Mouse (Mus musculus) erythroblast, adult 5-6 weeks (primary cell): ENCODE data around the gene Lcn5. TPM values are rescaled to one million over a fixed set of nuclear protein-coding genes. Genes with fewer than 3 reads are reported as not detected.

Source experiments
- ATAC-seq: replicated peaks from 2 replicates; pipeline ENCODE4 v1.8.0; 2016; ENCODE audit warnings: moderate number of reproducible peaks, mild to moderate bottlenecking, moderate TSS enrichment, inconsistent platforms; ENCODE audit not compliant: poor library complexity, low FRiP score, severe bottlenecking
- total RNA-seq, 2 experiments: library from RNA; stranded (forward) in 1 of 2; stranded (reverse) in 1 of 2; fragments of 150-400 nt in 1 of 2; fragments of 200-764, 138-1000 nt in 1 of 2; gene quantifications; 2 replicates each; pipeline versions ENCODE4 v1.2.3 to v1.2.4; 2015 to 2017; ENCODE audit warnings: low replicate concordance in 2 of 2

Gene Lcn5
- total RNA-seq (2015; ENCODE audit: low replicate concordance) (not detected in 2 replicates), total RNA-seq (2017; ENCODE audit: low replicate concordance) (not detected in 2 replicates)

DNA sequence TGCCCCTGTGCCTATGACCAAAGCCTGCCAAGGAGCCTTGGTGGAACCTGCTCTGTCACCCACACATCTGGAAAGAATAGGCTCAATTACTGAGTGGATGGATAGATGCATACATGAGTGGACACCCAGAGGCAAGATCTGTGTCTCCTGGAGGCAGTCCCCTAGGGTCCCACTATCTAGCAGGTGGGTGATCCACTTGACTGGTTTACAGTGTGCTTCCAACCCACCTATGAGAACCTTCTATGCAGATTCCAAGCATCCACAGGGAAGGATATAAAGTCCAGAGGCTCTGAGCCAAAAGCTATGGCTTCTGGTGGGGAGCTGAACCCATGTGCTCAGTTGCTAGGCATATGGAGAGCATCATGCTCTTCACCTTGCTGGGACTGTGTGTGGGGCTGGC, at the start of gene Lcn5:
Gene Lcn5, plus strand, starts transcription at position 301 of the 400 bp plus-strand sequence.
- no peak for ATAC-seq

DNA sequence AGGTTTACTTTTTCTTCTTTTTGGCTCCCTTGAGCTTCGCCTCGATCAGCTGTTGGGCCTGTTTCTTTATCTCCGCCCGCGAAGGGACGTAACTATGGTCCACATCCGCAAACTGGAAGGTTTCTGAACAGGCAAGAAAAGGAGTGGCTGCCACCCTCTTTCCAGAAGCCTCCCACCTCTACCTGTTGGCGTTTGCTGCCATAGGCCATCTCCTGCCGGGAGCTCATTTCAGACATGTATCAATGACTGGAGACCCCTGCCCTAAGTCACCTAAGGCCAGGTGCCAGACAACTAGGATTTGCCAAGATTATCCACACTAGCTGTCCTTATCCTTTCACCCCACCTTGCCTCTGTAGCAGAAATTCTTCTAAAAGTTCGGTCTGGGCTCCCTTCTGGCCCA, 49.1 kb upstream of the Lcn5 start:
- ATAC-seq = peak; percentile 40

DNA sequence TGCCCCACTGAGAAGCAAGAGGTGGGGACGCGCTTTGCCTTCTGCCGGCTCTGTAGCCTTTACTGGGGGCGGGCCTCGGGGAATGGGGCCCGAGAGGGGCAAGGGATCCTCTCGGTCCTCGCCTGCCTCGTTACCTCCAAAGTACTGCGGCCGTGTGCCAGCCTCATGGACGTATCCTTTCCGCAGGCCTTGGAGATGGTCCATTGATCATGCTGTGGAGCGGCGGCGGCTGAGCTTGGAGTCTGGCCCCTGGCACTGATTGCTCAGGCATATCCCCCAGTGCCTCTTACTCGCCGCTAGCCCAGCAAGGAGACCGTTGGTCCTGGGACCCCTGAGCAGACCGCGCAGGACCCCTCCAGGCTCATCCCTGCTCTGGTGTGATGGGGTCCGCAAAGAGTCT, 41.4 kb upstream of the Lcn5 start:
- ATAC-seq = no peak

DNA sequence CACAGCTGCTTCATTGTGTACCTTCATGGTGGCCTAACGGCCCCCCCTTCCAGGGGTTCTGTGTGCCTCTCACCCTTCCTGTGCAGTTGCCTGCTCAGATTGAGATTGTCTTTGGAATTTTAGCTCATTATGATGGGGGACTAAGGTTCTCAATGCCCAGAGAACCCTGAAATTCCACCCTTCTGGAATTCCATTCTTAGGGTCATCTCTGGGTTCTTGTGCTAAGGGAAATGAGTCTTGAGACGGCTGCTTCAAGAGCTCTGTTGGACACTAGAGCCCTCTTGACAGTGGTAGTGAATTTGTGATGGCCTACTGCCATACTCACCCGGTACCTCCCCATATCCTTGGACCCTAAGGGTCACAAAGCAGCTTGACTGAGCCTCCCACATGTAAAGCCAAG, 40.2 kb upstream of the Lcn5 start, which contains the start of gene Ccdc183:
Gene Ccdc183, minus strand, starts transcription at position 101 of the 400 bp plus-strand sequence.
- no peak for ATAC-seq

DNA sequence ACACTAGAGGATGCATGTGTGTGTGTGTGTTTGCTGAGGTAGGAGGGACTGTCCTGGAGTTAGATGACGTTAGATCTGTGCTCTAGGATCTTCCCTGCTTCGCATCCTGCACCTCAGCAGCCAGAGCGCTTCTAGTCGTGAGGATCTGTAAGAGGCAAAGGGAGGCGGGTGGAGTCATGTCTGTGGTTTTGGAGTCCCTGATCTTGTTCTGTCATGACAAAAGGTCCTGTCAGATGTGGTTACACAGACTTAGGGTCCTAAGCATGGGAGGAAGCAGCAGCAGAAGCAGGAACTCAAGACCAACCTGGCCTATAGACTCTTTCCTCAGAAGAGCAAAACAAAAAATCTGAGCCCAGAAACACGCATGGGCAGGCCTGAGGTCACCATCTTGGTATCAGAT, 37.4 kb upstream of the Lcn5 start:
- ATAC-seq = no peak

DNA sequence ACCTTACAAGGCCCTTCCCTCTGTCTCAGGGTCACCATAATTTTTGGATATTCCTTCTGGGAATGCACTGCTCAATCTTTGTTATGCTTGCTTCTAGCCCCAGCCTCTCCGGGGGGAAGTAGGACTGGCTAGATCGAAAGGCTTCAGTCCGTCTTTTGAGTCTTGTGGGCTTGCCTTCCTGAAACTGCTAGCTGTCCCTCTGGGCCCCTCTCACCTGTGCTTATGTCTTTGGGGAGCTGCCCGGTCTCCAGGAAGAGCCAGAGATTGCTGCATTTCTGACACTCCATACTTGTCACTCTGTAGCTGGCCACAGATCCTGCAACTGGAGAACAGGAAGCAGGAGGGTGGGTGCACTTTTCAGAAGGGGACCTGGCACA, 36.9 kb upstream of the Lcn5 start:
- ATAC-seq = no peak

DNA sequence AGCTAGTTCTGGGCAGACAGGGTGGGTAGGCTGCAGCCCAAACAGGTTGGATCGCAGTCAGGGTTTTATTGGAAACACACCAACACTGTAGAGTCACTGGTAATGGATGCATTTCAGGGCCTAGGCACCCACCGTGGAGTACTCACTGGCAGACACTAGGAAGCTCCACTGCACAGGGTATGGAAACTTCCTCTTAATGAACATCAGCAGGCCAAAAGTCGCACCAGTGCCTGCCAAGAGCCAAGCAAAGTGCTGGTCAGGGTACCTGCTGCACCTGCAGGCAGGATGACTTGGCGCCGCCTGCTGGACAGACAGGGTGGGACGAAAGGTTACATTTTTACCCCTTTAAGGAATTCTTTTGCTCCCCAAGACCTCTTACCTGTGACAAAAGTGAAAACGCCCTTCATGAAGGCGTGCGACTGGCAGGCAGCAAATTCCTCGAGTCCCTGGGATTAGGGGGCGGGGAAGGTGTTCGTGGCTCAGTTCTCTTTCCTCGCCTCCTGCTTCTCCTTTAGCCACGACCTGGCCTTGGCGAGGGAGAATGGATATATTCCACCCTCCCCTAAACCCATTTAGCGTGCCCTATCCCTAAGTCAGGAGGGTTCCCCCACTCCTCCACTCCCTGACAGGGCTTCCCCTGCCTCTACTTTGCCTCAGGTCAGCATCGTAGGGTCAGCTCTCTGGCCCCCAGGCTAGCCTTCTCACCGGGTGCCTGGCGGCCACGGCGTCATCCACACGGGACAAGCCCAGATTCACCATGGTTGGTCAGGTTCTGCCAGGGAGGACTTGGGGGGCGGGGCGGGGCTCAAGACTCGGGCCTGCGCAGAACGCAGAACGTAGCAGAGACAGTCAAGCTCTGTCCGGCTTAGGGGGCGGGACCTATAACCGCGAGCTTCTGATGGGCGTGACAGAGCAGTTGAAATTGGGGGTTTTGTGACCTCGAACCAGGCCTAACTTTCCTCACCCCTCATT, 36.2 kb upstream of the Lcn5 start, which contains the start of gene Tmem141:
Gene Tmem141, minus strand, starts transcription at position 777 of the 972 bp plus-strand sequence.
- ATAC-seq = peak; percentile 38; the same call in 1 of the 2 replicates

DNA sequence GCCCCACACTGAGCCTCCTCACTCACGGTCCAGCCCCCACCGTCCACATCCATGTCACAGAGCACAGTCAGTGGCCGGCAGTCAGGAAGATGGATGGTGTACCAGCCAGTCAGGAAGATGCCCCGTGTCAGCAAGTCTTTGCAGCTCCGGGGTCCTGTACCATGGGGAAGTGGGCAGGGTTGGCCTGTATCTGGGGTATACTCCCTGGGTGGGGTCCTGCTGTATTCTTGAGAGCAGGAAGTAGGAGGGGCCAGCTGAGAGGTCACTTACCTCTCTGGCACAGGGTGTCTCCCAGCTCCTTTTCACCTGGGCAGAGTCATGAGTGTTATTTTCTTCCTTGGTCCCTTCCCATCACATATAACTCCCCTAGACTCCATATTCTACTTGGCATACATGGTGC, 31.8 kb upstream of the Lcn5 start:
- ATAC-seq = no peak

DNA sequence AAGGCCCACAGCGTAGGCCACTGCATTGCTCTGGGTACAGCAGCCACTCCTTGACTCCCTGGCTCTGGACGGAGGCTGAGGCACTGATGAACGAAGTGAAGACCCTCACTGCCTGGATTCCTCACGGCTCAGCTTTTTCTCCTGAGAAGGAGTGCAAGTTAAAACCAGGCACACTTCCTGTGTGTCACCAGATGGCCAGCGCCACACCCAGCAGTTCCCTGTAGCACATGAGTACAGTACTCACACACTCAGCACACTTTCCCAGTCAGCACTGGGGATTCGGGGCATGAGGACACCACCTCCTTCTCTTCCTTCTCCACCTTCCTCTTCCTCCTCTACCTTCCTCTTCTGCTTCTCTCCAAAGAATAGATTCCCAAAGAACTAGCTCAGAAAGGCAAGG, 29.9 kb upstream of the Lcn5 start, which contains the start of gene Fcna:
Gene Fcna, minus strand, starts transcription at position 220 of the 400 bp plus-strand sequence.
- ATAC-seq = no peak

DNA sequence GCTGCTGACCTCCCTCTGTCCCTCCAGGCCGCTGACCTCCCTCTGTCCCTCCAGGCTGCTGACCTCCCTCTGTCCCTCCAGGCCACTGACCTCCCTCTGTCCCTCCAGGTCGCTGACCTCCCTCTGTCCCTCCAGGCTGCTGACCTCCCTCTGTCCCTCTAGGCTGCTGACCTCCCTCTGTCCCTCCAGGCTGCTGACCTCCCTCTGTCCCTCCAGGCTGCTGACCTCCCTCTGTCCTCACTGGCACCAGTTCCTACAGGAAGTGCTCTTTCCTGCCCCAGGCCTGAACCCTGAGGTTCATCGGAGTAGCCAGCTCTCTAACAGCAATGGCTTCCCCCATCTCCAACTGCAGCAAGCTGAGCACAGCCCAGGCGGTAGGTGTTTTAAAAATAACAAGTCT, 29.0 kb upstream of the Lcn5 start:
- ATAC-seq = no peak

DNA sequence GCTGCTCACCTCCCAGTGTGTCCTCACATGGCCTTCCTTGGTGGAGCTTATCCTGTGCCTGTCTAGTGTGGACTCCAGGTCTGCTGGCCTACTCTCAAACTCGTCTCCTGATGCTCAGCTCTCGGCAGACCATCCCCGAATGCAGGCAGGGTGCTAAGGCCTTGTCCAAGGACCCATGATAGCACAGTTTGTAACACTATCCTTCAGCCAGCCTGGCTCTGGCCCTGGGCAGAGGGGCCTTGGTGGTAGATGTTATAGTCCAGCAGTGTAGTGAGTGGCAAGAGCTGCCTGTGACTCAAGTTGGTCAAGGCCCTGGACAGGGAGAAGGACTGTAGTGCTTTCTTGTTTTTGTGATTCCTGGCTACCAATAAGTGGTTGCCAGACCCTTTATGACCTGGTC, 24.1 kb upstream of the Lcn5 start:
- ATAC-seq = no peak

DNA sequence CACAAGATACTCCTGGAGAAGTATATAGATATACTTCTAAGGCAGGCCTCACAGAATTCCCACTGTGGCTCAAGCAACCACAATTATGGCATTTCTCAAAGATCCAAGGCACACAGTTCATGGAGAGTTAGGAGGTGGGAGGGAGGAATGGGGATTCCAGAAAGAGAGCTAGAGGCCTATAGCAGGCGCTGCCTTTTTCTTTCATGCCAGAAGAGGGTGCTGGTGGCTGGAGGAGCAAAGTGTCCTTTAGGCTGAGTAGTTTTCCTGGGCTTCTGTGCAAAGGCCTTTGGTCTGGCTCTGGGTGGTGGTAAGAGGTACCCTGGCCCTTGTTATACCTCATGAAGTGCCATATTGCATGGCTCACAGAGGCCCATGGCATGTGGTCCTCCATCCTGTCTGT, 23.7 kb upstream of the Lcn5 start:
- no peak for ATAC-seq

DNA sequence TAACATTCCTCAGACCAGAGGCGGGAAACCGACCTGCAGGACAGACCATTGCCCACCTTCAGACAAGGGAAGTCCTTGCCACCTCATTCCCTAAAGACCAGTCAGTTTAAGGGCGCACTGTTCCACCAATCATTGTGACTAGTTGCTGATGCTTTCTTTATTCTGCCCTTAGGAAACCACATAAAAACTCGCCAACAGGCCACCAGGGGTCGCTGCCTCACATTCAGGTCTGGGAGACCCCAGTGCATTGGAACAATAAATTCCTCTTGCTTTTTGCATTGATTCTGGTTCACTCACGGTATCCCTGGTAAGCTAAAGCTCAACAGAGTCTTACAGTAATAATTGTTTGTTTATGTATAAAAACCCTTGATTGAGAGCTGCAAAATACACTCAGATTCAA, 17.9 kb upstream of the Lcn5 start:
- no peak for ATAC-seq

DNA sequence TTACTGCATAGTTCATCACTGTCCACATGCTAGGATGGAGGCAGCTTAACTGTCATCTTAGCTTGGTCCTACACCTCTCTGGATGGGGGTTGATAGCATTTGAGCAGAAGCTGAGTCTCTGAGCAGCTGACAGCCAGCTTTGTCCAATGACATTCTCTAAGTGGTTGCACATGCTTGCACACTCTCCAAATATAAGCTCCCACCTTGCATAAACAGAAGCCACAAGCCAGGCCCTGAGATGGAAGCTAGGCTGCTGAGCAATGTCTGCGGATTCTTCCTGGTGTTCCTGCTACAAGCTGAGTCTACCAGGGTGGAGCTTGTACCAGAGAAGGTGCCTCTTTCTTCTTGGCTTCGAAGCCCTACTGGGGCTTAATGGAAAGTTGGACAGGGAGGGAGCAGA, 4.8 kb upstream of the Lcn5 start, which contains the start of gene Lcn8:
Gene Lcn8, plus strand, starts transcription at position 219 of the 400 bp plus-strand sequence.
- ATAC-seq = no peak

DNA sequence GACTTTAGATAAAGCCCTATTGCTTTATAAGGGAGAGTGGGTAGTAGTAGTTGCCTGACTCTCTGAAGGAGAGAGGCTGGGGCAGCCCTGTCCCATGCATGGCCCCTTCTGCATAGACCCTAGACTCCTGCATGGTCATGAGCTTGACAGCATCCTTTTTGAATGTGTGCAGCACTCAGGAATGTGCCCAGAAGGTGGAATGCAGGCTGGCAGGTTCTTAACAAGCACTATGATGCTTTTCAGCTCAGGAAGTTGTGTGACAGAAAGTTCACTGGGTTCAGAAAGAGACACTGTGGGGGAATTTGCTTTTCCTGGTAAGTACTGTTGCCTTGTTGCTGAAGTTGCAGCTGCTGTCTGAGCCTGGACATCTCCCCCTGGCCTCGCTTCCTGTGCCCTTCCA, 3.2 kb upstream of the Lcn5 start:
- ATAC-seq = no peak

DNA sequence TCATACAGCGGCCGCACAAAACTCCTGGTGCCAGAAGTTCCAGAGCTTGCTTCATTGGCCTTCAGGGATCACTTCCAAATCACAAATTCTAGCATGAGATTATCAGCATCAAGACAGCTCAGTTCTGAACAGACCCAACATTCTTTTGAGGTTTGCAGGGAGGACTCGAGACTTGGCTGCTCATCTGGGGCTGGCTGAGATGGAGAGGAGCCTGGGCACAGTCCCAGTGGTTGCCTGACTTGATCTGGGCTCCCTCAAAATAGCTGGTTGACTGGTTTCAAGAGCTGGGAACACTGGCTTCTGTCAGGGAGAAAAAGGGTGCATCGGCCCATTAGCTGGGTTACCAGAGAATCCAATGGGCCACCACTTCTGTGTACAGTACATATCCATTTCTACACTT, 1.1 kb upstream of the Lcn5 start:
- no peak for ATAC-seq

DNA sequence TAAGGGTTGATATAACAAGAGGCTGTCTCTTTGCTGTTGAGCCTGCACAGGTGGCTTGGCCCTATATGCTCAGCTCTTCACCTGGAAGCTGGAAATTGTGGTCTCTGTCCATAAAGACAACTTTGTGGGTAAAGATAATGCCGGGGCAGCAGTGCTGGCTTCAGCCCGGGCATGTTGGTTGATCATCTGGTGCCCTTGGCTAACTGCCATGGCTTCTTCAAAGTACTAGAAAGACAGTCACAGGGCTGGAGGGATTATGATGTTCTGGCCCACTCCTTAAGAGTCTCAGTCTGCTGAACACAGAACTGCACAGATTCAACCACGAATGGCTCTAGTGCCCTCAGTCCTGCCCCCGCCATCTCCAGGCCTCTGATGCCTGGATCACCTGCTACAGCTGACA, 506 bp upstream of the Lcn5 start:
- no peak for ATAC-seq

DNA sequence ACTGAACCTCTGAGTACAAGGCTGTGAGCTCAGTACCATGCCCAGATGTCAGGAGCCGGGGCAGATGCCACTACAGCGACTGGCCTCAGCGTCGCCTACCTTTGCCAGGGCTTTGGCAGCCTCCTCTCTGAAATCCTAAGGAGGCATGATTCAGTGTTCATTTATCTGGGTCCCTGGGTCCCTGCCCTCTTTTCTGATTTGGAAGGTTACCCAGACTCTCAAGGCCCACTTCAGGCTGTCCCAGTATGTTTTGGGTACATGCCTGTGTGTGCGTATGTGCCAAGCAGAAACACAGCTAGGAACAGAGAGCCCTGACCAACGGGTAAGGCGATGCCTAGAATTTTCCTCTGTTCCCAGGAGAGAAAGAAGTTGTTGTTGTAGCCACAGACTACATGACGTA, 2.5 kb downstream of the Lcn5 start:
- no peak for ATAC-seq

DNA sequence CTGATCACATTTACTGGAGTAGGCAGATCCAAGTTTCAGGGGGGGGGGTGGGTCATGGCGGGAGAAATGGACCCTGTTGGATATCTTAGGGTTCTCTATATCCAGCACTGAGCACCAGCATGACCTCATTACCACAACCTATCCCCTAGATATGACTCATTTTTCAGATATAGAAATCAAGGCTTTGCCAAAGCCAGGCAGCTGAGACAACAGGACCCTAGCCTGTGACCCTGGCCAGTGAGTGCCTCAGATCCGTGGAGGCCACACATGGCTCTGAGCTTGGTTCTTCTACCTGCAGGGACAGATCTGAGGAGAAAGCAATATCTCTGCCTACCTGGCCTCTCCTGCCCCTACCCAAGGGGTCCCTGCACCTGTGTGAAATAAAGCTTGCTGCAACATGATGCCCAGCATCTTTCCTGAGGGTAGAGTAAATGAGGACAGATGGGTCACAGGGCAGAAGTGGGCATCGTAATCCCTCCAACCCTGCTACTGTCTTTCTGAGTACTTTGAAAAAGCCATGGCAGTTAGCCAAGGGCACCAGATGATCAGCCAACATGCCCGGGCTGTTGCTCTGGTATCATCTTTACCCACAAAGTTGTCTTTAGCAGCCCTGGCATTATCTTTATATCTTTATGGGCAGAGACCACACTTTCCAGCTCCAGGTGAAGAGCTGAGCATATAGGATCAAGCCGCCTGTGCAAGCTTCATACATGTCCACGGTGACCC, 3.7 kb downstream of the Lcn5 start:
- ATAC-seq = no peak

DNA sequence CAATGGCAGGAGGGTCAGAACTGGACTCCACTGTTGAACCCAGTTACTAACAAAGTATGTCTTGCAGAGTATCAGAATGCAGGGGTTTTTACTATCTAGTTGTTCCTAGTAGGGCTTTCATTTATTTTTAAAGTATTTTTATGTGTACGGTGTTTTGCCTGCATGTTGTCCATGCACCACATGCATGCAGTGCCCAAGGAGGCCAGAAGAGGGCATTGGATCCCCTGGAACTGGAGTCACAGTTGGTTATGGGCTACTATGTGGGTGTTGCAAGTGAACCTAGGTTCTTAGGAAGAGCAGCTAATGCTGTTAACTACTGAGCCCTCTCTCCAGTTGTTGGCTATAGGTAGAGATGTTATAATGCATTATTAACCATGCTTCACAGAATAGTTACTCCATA, 5.8 kb downstream of the Lcn5 start:
- ATAC-seq = no peak

DNA sequence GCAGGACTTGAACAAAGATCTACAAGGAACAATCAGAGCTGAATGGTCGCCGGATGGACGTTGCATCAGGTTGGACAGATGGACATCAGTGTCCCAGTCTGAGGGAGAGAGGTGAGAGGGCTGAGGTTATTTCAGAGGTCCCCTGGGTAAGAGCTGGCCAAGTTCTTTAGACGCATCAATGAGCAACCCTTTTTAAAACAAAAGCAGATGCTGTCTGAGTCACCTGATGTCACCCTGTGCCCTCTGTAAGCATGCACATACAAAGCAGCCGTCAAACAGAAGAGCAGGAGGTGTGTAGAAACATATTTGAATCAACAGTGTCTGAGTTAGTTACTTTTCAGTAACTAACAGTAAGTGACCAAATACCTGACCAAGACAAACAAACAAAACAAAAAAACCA, 6.4 kb downstream of the Lcn5 start:
- ATAC-seq = no peak
